Mouse (Mus musculus): Measurements from ENCODE around the gene Fndc7. TPM values are rescaled to one million over a fixed set of nuclear protein-coding genes. Genes with fewer than 3 reads are reported as not detected.
A peak's percentile ranks its signal among the peaks of the same experiment; 100 is the strongest.
"Not testable (repeated sequence)": the region's sequence is repeated elsewhere in the genome, so short reads cannot be mapped to it uniquely, and the experiment has no call there.

Gene Fndc7
- polyA plus RNA-seq, 1 experiment from 2014 or later, result 0.26 TPM

DNA sequence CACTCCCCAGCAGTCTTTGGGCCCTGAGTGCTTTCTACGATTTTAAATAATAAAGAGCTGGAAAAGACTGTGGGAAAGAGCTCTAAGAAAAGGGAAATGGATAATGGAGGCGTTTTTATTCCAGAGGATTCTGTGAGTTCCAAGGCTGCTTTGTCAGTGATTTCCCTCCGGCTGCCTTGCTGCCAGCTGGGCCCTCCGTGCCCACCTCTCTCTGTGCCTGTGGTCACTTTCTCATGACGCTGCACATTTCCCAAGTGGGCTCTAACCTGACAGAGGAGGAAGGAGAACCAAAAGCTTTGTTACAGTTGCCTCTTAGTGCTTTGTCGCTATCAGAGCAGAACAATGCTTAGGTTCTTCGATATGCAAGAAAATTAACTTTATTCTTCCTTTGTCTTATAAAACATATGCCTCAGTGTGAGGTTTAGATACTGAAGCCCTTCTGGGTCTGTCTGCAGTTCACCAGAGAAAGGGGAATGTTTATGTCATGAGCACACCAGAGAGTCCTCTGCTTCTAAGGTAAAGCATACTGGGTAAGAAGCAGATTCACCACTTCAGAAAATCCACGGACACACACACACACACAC lies 5.0 kb downstream of the Fndc7 start:
- Histone ChIP-seq H3K9me3 (no peaks in the 10 kb centered on the region), H3K36me3 (no peaks in the 10 kb centered on the region), H3K4me1 (peaks cover 63% of the 10 kb centered on the region), H3K4me3 (no peak overlapping the region), H3K27me3 (ENCODE audit: insufficient read depth, poor library complexity, severe bottlenecking) (no peaks in the 10 kb centered on the region), H3K27ac (peak overlapping the region; percentile 79)
- WGBS, result 62% methylated on average over 8 of the region's 8 CpGs
- DNase-seq (ENCODE audit: low spot score), result no peak

DNA sequence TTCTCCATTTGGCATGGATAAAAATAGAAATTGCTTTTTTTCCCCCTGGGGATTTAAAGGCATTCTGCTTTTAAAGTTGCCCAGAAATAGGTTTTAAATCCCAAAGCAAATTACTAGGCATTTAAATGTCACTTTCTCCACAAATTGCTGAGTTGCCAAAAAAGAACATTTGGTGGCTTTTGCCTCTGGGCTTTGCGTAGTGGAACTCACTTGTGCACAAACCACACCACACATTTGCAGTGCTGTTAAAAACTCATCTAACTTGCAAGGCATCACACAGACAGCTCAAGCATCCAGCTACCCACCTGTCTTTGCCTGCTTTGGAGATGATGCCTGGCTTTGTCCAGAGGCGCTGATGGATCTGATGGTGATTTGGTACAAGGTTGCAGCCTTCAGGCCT lies 6.7 kb downstream of the Fndc7 start:
- H3K27me3 ChIP-seq (ENCODE audit: insufficient read depth, poor library complexity, severe bottlenecking), result no peaks in the 10 kb centered on the region
- 87% methylated on average over 2 of the region's 2 CpGs for WGBS

DNA sequence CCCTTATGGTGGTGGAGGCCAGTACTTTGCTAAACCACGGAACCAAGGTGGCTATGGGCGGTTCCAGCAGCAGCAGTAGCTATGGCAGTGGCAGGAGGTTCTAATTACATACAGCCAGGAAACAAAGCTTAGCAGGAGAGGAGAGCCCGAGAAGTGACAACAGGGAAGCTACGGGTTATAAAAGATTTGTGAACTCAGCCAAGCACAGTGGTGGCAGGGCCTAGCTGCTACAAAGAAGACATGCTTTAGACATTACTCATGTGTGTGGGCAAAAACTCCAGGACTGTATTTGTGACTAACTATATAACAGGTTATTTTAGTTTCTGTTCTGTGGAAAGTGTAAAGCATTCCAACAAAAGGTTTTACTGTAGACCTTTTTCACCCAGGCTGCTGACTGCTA lies 7.9 kb downstream of the Fndc7 start:
- not testable (repeated sequence) for H3K27me3 ChIP-seq (ENCODE audit: insufficient read depth, poor library complexity, severe bottlenecking); DNase-seq (ENCODE audit: low spot score); H3K9me3 ChIP-seq; H3K4me3 ChIP-seq; H3K36me3 ChIP-seq
- peaks cover 68% of the 10 kb centered on the region for H3K4me1 ChIP-seq
- 0 out of 2 replicates have a peak overlapping the region, but pooled peaks have one; percentile 10 for H3K27ac ChIP-seq
- 37% methylated on average over 4 of the region's 4 CpGs for WGBS

More for the DNA sequence above, 6.7 kb downstream of the Fndc7 start:
- DNase-seq (ENCODE audit: low spot score), result no peak
- Histone ChIP-seq H3K36me3 (no peaks in the 10 kb centered on the region), H3K4me1 (peaks cover 75% of the 10 kb centered on the region), H3K9me3 (no peaks in the 10 kb centered on the region), H3K4me3 (no peak overlapping the region), H3K27ac (no peak overlapping the region)

DNA sequence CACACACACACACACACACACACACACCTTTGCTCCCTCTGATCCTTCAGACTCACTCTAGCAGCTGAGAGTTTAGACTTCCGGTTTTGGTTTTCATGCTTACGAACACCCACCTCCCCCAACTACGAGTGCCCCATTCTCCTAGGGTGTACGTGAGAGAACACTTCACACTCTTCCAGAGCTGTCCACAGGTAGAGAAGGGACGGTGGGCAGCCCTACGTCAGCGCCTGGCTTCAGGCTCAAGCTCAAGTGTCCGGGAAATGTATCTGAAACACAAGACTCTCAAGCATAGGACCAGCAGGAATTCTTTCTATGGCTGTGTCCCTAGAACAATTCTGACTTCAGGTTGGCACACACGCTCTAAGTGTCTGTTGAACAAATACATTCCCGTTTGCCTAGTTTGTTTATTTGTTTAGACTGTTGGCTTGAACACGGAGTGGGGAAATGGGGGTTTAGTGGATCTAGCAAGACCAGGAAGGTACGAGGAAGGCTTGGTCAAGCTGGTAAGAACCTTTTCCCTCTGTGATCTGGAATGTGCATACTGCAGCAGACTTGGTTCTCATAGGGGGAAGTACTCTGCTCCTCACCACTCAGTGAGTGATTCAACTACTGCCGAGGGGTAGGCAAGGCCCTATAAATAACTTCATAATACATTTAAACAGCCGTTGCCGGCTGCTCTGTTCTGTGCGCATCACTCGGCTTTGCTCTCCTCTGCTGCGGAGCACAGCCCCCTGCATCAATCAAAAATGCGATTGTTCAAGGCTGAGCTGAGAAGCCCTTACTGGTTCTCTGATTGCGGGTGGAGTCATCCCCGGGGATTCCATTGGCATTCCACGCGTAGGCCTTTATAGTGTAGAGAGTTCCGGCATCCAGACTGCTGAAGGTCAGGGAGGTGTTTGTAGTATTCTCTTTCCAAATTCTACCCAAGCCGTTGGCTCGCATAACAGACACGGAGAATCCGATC lies 9.0 kb downstream of the Fndc7 start:
- no peak for DNase-seq (ENCODE audit: low spot score)
- Histone ChIP-seq H3K9me3 (no peaks in the 10 kb centered on the region), H3K4me3 (peak overlapping the region; percentile 12; the same call in 1 of the 2 replicates), H3K36me3 (no peaks in the 10 kb centered on the region), H3K27ac (peak overlapping the region; percentile 77), H3K27me3 (ENCODE audit: insufficient read depth, poor library complexity, severe bottlenecking) (no peaks in the 10 kb centered on the region), H3K4me1 (peaks cover 58% of the 10 kb centered on the region)
- 46% methylated on average over 28 of the region's 28 CpGs for whole genome bisulfite sequencing

DNA sequence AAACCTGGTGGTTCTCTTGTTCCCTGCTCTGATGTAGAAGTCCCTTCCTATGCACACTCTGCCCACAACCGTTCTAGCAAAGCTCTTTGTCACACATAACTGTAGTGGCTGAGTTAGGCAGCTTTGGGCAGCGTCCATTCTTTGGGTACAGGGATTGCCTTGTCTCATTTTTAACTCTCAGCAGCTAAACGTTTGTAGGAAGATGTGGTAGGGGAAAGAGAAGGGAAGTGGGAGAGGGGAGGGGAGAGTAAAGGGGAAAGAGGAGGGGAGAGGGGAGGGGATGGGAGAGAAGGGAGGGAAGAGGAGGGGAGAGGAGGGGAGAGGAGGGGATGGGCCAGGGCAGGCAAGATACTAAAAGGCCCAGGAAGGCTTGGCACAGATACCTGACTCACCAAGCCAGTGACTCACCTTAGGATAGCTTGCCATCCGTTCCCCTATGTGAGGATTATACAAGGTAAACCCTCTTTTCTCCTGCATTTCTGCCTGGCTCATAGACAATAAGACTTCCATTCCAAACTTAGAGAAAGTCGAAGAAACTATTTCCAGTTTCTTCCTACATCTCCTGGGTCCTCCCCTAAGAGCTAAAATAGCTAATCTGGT lies 9.9 kb downstream of the Fndc7 start:
- peak overlapping the region; percentile 76 for H3K27ac ChIP-seq
- peaks cover 49% of the 10 kb centered on the region for H3K4me1 ChIP-seq
- WGBS, result 56% methylated on average over 5 of the region's 5 CpGs
- H3K9me3 ChIP-seq, result no peaks in the 10 kb centered on the region
- no peaks in the 10 kb centered on the region for H3K27me3 ChIP-seq (ENCODE audit: insufficient read depth, poor library complexity, severe bottlenecking)
- H3K36me3 ChIP-seq, result no peaks in the 10 kb centered on the region
- no peak overlapping the region for H3K4me3 ChIP-seq
- DNase-seq (ENCODE audit: low spot score), result no peak

DNA sequence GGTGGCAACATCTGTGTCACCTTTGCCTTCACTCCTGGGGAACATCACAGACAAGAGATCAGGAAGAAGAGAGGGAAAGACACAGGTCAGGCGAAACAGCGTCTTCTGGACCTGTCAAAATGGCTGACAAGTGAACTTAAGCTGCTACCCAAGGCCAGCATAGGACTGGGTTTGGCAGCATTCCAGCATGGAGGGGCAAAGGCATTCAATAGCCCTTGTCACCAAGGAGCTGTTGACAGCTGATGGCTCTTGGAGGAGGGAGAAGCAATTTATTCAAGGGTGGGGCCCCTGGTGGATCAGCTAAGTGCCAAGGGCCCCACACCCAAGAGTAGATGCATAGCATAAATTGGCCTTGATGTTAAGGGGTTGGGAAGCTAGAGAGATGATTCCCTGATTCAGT lies 10.7 kb downstream of the Fndc7 start:
- Histone ChIP-seq H3K9me3 (no peaks in the 10 kb centered on the region), H3K4me3 (no peak overlapping the region), H3K27ac (peak overlapping the region; percentile 76), H3K4me1 (peaks cover 45% of the 10 kb centered on the region), H3K36me3 (no peaks in the 10 kb centered on the region), H3K27me3 (ENCODE audit: insufficient read depth, poor library complexity, severe bottlenecking) (no peaks in the 10 kb centered on the region)
- 42% methylated on average over 2 of the region's 2 CpGs for WGBS
- DNase-seq (ENCODE audit: low spot score), result peak; percentile 81

DNA sequence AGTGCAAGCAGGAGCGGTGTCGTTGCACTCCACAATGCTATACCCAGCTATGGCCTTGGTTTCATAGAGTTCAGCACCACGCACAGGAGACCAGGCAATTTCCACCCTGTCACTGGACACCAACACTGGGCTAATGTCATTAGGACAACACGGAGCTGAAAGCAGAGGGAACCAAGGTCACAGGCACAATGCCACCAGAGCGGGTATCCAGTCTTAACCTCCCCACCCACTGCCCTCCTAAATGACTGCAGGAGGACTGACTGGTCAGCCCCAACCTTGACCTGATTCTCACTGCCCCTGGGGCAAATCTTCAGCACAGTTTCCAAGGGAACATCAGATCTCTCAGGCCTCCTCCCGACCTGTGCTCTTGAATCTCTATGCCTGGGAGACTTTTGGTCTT lies 19.2 kb downstream of the Fndc7 start:
- H3K27me3 ChIP-seq (ENCODE audit: insufficient read depth, poor library complexity, severe bottlenecking), result no peaks in the 10 kb centered on the region
- H3K27ac ChIP-seq, result no peak overlapping the region
- 82% methylated on average over 6 of the region's 6 CpGs for WGBS
- H3K9me3 ChIP-seq, result no peaks in the 10 kb centered on the region
- 0 out of 2 replicates have a peak, but pooled peaks cover 2% of the 10 kb centered on the region for H3K36me3 ChIP-seq
- no peaks in the 10 kb centered on the region for H3K4me1 ChIP-seq
- DNase-seq (ENCODE audit: low spot score), result no peak
- H3K4me3 ChIP-seq, result no peak overlapping the region

- DNase-seq (ENCODE audit: low spot score), result no peak
- no peaks in the 10 kb centered on the region for H3K4me1 ChIP-seq
- no peaks in the 10 kb centered on the region for H3K9me3 ChIP-seq
- no peak overlapping the region for H3K27ac ChIP-seq
- H3K36me3 ChIP-seq, result 0 out of 2 replicates have a peak, but pooled peaks cover 2% of the 10 kb centered on the region
- H3K4me3 ChIP-seq, result no peak overlapping the region
- no peaks in the 10 kb centered on the region for H3K27me3 ChIP-seq (ENCODE audit: insufficient read depth, poor library complexity, severe bottlenecking)
- WGBS, result 82% methylated on average over 3 of the region's 3 CpGs
These were observed 22.4 kb downstream of the Fndc7 start for GRCm38 (mm10) chr3:108867449-108867848.

DNA sequence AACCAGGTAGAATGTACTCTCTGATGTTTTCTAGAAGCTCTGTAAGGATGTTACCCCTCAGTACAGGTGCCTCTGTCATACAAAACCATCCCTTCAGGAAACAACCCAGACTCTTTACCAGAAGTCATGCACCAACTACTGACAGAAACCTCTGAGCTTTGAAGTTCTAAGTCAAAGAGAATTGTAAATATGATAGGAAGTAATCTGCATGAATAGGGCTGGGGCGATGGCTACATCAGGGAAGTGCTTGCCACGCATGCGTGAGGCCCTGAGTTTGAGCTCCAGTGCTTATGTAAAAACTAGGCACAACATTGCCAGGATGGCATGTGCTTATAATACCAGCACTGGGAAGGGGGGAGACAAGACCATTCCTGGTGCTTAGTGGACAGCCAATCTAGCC lies 24.1 kb downstream of the Fndc7 start:
- Histone ChIP-seq H3K4me3 (no peak overlapping the region), H3K36me3 (0 out of 2 replicates have a peak, but pooled peaks cover 2% of the 10 kb centered on the region), H3K9me3 (no peaks in the 10 kb centered on the region), H3K4me1 (no peaks in the 10 kb centered on the region), H3K27ac (no peak overlapping the region), H3K27me3 (ENCODE audit: insufficient read depth, poor library complexity, severe bottlenecking) (no peaks in the 10 kb centered on the region)
- 91% methylated on average over 3 of the region's 3 CpGs for WGBS
- no peak for DNase-seq (ENCODE audit: low spot score)

GRCm38 (mm10) chr3:108865129-108865528 lies 24.7 kb downstream of the Fndc7 start:
- Histone ChIP-seq H3K27ac (no peak overlapping the region), H3K27me3 (ENCODE audit: insufficient read depth, poor library complexity, severe bottlenecking) (no peaks in the 10 kb centered on the region), H3K4me1 (no peaks in the 10 kb centered on the region), H3K4me3 (no peak overlapping the region), H3K36me3 (0 out of 2 replicates have a peak, but pooled peaks cover 2% of the 10 kb centered on the region), H3K9me3 (no peaks in the 10 kb centered on the region)
- no peak for DNase-seq (ENCODE audit: low spot score)
- 53% methylated on average over 3 of the region's 3 CpGs for WGBS

DNA sequence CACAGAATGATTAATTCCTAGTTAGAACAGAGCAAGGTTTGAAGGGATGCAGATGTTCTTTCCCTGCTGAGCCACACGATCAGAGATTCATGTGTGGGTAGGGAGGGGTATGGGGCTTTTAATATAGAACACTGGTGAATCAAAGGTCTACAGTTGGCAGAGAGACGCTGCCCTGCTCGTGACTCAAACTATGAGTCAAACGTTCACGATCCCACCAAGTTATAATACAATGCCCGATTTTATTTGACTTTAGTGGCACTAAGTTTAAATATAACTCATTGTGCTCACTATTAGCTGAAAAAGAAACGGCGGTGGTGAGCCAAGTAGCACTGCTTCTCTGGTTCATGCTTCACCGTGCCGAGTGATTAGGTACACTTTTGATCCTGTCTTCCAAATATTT lies 26.7 kb downstream of the Fndc7 start:
- H3K27ac ChIP-seq, result no peak overlapping the region
- 90% methylated on average over 10 of the region's 10 CpGs for WGBS
- H3K36me3 ChIP-seq, result no peaks in the 10 kb centered on the region
- peaks cover 6% of the 10 kb centered on the region for H3K4me1 ChIP-seq
- H3K9me3 ChIP-seq, result no peaks in the 10 kb centered on the region
- H3K4me3 ChIP-seq, result no peak overlapping the region
- no peak for DNase-seq (ENCODE audit: low spot score)
- no peaks in the 10 kb centered on the region for H3K27me3 ChIP-seq (ENCODE audit: insufficient read depth, poor library complexity, severe bottlenecking)

GRCm38 (mm10) chr3:108862282-108862681 lies 27.5 kb downstream of the Fndc7 start:
- H3K36me3 ChIP-seq; H3K4me1 ChIP-seq; H3K27me3 ChIP-seq (ENCODE audit: insufficient read depth, poor library complexity, severe bottlenecking); H3K4me3 ChIP-seq; DNase-seq (ENCODE audit: low spot score); H3K9me3 ChIP-seq; H3K27ac ChIP-seq: not testable (repeated sequence)
- WGBS, result 80% methylated on average over 4 of the region's 4 CpGs

DNA sequence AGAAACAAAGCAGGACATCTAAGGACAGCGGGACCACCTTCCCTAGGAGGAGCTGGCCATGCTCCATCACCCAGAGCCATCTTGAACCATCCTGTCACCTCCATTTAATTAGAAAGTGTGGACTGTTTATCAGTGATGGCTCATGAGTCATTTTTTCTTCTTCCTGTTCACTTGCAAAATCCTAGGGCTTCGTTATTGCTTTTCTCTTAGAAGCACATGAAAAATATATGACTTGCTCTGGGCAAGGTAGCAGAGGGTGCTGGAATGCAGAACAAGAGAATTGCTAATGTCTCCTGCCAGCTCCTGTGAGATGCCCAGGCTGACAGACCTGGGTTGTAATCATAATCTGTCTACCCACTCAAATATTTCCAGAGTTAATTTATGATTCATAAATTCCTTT lies 29.0 kb downstream of the Fndc7 start:
- 65% methylated on average over 2 of the region's 2 CpGs for WGBS
- no peaks in the 10 kb centered on the region for H3K27me3 ChIP-seq (ENCODE audit: insufficient read depth, poor library complexity, severe bottlenecking)

More for the DNA sequence above, 29.0 kb downstream of the Fndc7 start:
- peaks cover 19% of the 10 kb centered on the region for H3K4me1 ChIP-seq
- H3K27ac ChIP-seq, result no peak overlapping the region
- no peak overlapping the region for H3K4me3 ChIP-seq
- no peaks in the 10 kb centered on the region for H3K36me3 ChIP-seq
- no peaks in the 10 kb centered on the region for H3K9me3 ChIP-seq
- DNase-seq (ENCODE audit: low spot score), result no peak

All from heart, embryonic 10.5 days (tissue).